Mouse (Mus musculus) embryonic facial prominence, embryonic 10.5 days (tissue): ENCODE measurements around the gene Agap2. TPM values are rescaled to one million over a fixed set of nuclear protein-coding genes. Genes with fewer than 3 reads are reported as not detected.

Experiments used
- DNase-seq: peaks from one replicate; pipeline ENCODE4 v3.0.0-alpha.2; 2017; ENCODE audit warnings: low spot score
- H3K27ac ChIP-seq: fragments of 300-500 bp; sonication (generic); replicated peaks from 2 replicates; pipeline ENCODE4 v1.5.1; 2016; ENCODE audit warnings: mild to moderate bottlenecking
- H3K27me3 ChIP-seq: fragments of 300-500 bp; sonication (generic); replicated peaks from 2 replicates; pipeline ENCODE4 v1.6.1; 2016; ENCODE audit warnings: low read depth, mild to moderate bottlenecking; ENCODE audit not compliant: poor library complexity, severe bottlenecking
- H3K36me3 ChIP-seq: fragments of 300-500 bp; sonication (generic); replicated peaks from 2 replicates; pipeline ENCODE4 v1.6.1; 2016; ENCODE audit warnings: mild to moderate bottlenecking, moderate library complexity
- H3K4me1 ChIP-seq: fragments of 300-500 bp; sonication (generic); 2 replicates; pipeline ENCODE4 v1.6.1; 2016
- H3K4me3 ChIP-seq: fragments of 300-500 bp; sonication (generic); 2 replicates; pipeline ENCODE4 v1.5.1; 2016; ENCODE audit warnings: mild to moderate bottlenecking, moderate library complexity
- H3K9me3 ChIP-seq: fragments of 300-500 bp; sonication (generic); 2 replicates; pipeline ENCODE4 v1.6.1; 2016; ENCODE audit warnings: mild to moderate bottlenecking
- WGBS: fragments of 180-500 bp; shearing (Covaris S2); methylation state at CpG from one replicate; pipeline ENCODE4 v1.1.7; 2016; 5-methylcytosine and 5-hydroxymethylcytosine counted together
- polyA plus RNA-seq: library from polyadenylated mRNA; unstranded; fragments of >200 nt; fragmentation: Nextera tagmentation; extraction: Ambion mirVana; gene quantifications from 2 replicates; pipeline ENCODE4 v1.2.1, GENCODE M21; 2016

Gene Agap2
- polyA plus RNA-seq, 1 experiment from 2014 or later, result 0.04 TPM

- Histone ChIP-seq H3K36me3 (peaks cover 66% of the 10 kb centered on the region), H3K27me3 (no peaks in the 10 kb centered on the region), H3K4me1 (no peaks in the 10 kb centered on the region), H3K27ac (no peak overlapping the region), H3K9me3 (no peaks in the 10 kb centered on the region), H3K4me3 (no peak overlapping the region)
- DNase-seq, result no peak
- 87% methylated on average over 8 of the region's 8 CpGs for WGBS
These were observed 25.3 kb downstream of the Agap2 start for GRCm38 (mm10) chr10:127100414-127100813.

GRCm38 (mm10) chr10:127101151-127101550, 26.1 kb downstream of the Agap2 start:
- no peak for DNase-seq
- WGBS, result 82% methylated on average over 6 of the region's 6 CpGs
- Histone ChIP-seq H3K27me3 (no peaks in the 10 kb centered on the region), H3K27ac (no peak overlapping the region), H3K36me3 (peaks cover 63% of the 10 kb centered on the region), H3K4me3 (no peak overlapping the region), H3K4me1 (no peaks in the 10 kb centered on the region), H3K9me3 (no peaks in the 10 kb centered on the region)

- peaks cover 52% of the 10 kb centered on the region for H3K36me3 ChIP-seq
- no peaks in the 10 kb centered on the region for H3K4me1 ChIP-seq
- no peak for DNase-seq
- 84% methylated on average over 7 of the region's 7 CpGs for WGBS
- no peaks in the 10 kb centered on the region for H3K9me3 ChIP-seq
- H3K4me3 ChIP-seq, result no peak overlapping the region
- no peaks in the 10 kb centered on the region for H3K27me3 ChIP-seq
- H3K27ac ChIP-seq, result no peak overlapping the region
These were observed 28.5 kb downstream of the Agap2 start for GRCm38 (mm10) chr10:127103631-127104030.

- DNase-seq, result no peak
- WGBS, result 91% methylated on average over 16 of the region's 16 CpGs
- Histone ChIP-seq H3K4me3 (no peak overlapping the region), H3K27me3 (no peaks in the 10 kb centered on the region), H3K4me1 (no peaks in the 10 kb centered on the region), H3K9me3 (no peaks in the 10 kb centered on the region), H3K36me3 (peaks cover 43% of the 10 kb centered on the region), H3K27ac (no peak overlapping the region)
These were observed 32.6 kb downstream of the Agap2 start for GRCm38 (mm10) chr10:127107563-127108261.

GRCm38 (mm10) chr10:127108262-127108583, 33.1 kb downstream of the Agap2 start:
- no peaks in the 10 kb centered on the region for H3K9me3 ChIP-seq
- no peak for DNase-seq
- H3K4me1 ChIP-seq, result no peaks in the 10 kb centered on the region
- H3K27ac ChIP-seq, result no peak overlapping the region
- H3K4me3 ChIP-seq, result no peak overlapping the region
- no peaks in the 10 kb centered on the region for H3K27me3 ChIP-seq
- 86% methylated on average over 3 of the region's 3 CpGs for WGBS
- H3K36me3 ChIP-seq, result peaks cover 46% of the 10 kb centered on the region

GRCm38 (mm10) chr10:127111001-127111887, 36.2 kb downstream of the Agap2 start:
- Histone ChIP-seq H3K9me3 (no peaks in the 10 kb centered on the region), H3K27me3 (no peaks in the 10 kb centered on the region), H3K4me1 (no peaks in the 10 kb centered on the region), H3K4me3 (no peak overlapping the region), H3K36me3 (peaks cover 45% of the 10 kb centered on the region), H3K27ac (no peak overlapping the region)
- 90% methylated on average over 15 of the region's 15 CpGs for WGBS
- no peak for DNase-seq

- WGBS, result 94% methylated on average over 11 of the region's 11 CpGs
- Histone ChIP-seq H3K9me3 (no peaks in the 10 kb centered on the region), H3K27me3 (no peaks in the 10 kb centered on the region), H3K4me3 (no peak overlapping the region), H3K4me1 (no peaks in the 10 kb centered on the region), H3K27ac (no peak overlapping the region), H3K36me3 (peaks cover 63% of the 10 kb centered on the region)
- DNase-seq, result no peak
These were observed 39.3 kb downstream of the Agap2 start for GRCm38 (mm10) chr10:127114408-127114807.

- Histone ChIP-seq H3K27me3 (no peaks in the 10 kb centered on the region), H3K4me1 (peaks cover 4% of the 10 kb centered on the region), H3K27ac (no peak overlapping the region), H3K36me3 (peaks cover 66% of the 10 kb centered on the region), H3K4me3 (no peak overlapping the region), H3K9me3 (no peaks in the 10 kb centered on the region)
- 82% methylated on average over 2 of the region's 2 CpGs for WGBS
- DNase-seq, result no peak
These were observed 40.0 kb downstream of the Agap2 start for GRCm38 (mm10) chr10:127115068-127115467.

GRCm38 (mm10) chr10:127118470-127118869, 43.4 kb downstream of the Agap2 start:
- H3K27ac ChIP-seq, result no peak overlapping the region
- 93% methylated on average over 11 of the region's 11 CpGs for WGBS
- no peaks in the 10 kb centered on the region for H3K27me3 ChIP-seq
- no peak for DNase-seq
- H3K4me3 ChIP-seq, result no peak overlapping the region
- H3K36me3 ChIP-seq, result peaks cover 50% of the 10 kb centered on the region
- H3K4me1 ChIP-seq, result peaks cover 25% of the 10 kb centered on the region
- H3K9me3 ChIP-seq, result no peaks in the 10 kb centered on the region

- Histone ChIP-seq H3K27me3 (no peaks in the 10 kb centered on the region), H3K9me3 (no peaks in the 10 kb centered on the region), H3K4me1 (peaks cover 26% of the 10 kb centered on the region), H3K4me3 (no peak overlapping the region), H3K27ac (no peak overlapping the region), H3K36me3 (peaks cover 50% of the 10 kb centered on the region)
- WGBS, result 95% methylated on average over 10 of the region's 10 CpGs
- no peak for DNase-seq
These were observed 44.1 kb downstream of the Agap2 start for GRCm38 (mm10) chr10:127119229-127119628.

- Histone ChIP-seq H3K4me3 (peak overlapping the region; percentile 83), H3K9me3 (no peaks in the 10 kb centered on the region), H3K27ac (peak overlapping the region; percentile 82), H3K36me3 (peaks cover 42% of the 10 kb centered on the region), H3K4me1 (peaks cover 26% of the 10 kb centered on the region), H3K27me3 (no peaks in the 10 kb centered on the region)
- no peak for DNase-seq
- 4% methylated on average over 34 of the region's 34 CpGs for WGBS
These were observed 45.4 kb downstream of the Agap2 start for GRCm38 (mm10) chr10:127120301-127121065.

GRCm38 (mm10) chr10:127121066-127121477, 46.0 kb downstream of the Agap2 start, which contains the start of gene Os9:
Os9 (minus strand) TSS chr10:127121131.
- no peaks in the 10 kb centered on the region for H3K27me3 ChIP-seq
- peak within 1 kb of the TSS; percentile 83 for H3K4me3 ChIP-seq
- H3K4me1 ChIP-seq, result peaks cover 26% of the 10 kb centered on the region
- WGBS, result under 1% methylated on average over 19 of the region's 19 CpGs
- peak; percentile 96 for DNase-seq
- H3K36me3 ChIP-seq, result peaks cover 36% of the 10 kb centered on the region
- H3K9me3 ChIP-seq, result no peaks in the 10 kb centered on the region
- peak within 1 kb of the TSS; percentile 82 for H3K27ac ChIP-seq
